Mouse (Mus musculus) midbrain, embryonic 16.5 days (tissue): ENCODE results near the gene Olfr1037. TPM values are rescaled to one million over a fixed set of nuclear protein-coding genes. Genes with fewer than 3 reads are reported as not detected.

ENCODE experiments used
- polyA plus RNA-seq: library from polyadenylated mRNA; unstranded; fragments of >200 nt; fragmentation: Nextera tagmentation; extraction: Ambion mirVana; gene quantifications from 2 replicates; pipeline ENCODE4 v1.2.1, GENCODE M21; 2015

Olfr1037 gene
- polyA plus RNA-seq, 1 experiment from 2014 or later = not detected

Other genes with a start within 250 kb of the Olfr1037 start
- not detected in 2 replicates for gene Olfr1019, start 241.9 kb downstream of the Olfr1037 start, polyA plus RNA-seq
- not detected in 2 replicates for gene Olfr1020, start 240.4 kb downstream of the Olfr1037 start, polyA plus RNA-seq
- not detected in 2 replicates for gene Olfr1022, start 218.8 kb downstream of the Olfr1037 start, polyA plus RNA-seq
- not detected in 2 replicates for gene Olfr1023, start 201.7 kb downstream of the Olfr1037 start, polyA plus RNA-seq
- not detected in 2 replicates for gene Olfr1024, start 182.3 kb downstream of the Olfr1037 start, polyA plus RNA-seq
- not detected in 2 replicates for gene Olfr1025-ps1, start 172.2 kb downstream of the Olfr1037 start, polyA plus RNA-seq
- not detected in 2 replicates for gene Olfr1026, start 165.8 kb downstream of the Olfr1037 start, polyA plus RNA-seq
- not detected in 2 replicates for gene Olfr1028, start 136.9 kb downstream of the Olfr1037 start, polyA plus RNA-seq
- gene Olfr1029, start 113.5 kb downstream of the Olfr1037 start, polyA plus RNA-seq = not detected in 2 replicates
- gene Olfr1030, start 108.1 kb downstream of the Olfr1037 start, polyA plus RNA-seq = not detected in 2 replicates
- gene Olfr1031, start 97.1 kb downstream of the Olfr1037 start, polyA plus RNA-seq = not detected in 2 replicates
- gene Olfr1032, start 81.8 kb downstream of the Olfr1037 start, polyA plus RNA-seq = not detected in 2 replicates
- gene Olfr1033, start 66.8 kb downstream of the Olfr1037 start, polyA plus RNA-seq = 0.79 TPM in 1 of 2 replicates, not detected in the other
- not detected in 2 replicates for gene Olfr1034, start 41.5 kb downstream of the Olfr1037 start, polyA plus RNA-seq
- not detected in 2 replicates for gene Olfr1036, start 13.4 kb downstream of the Olfr1037 start, polyA plus RNA-seq
- gene Olfr1039, start 48.5 kb upstream of the Olfr1037 start, polyA plus RNA-seq = not detected in 2 replicates
- not detected in 2 replicates for gene Olfr1040, start 59.3 kb upstream of the Olfr1037 start, polyA plus RNA-seq
- not detected in 2 replicates for gene Olfr1042, start 74.5 kb upstream of the Olfr1037 start, polyA plus RNA-seq
- not detected in 2 replicates for gene Olfr1043, start 80.1 kb upstream of the Olfr1037 start, polyA plus RNA-seq
- gene Olfr1044, start 90.4 kb upstream of the Olfr1037 start, polyA plus RNA-seq = not detected in 2 replicates
- gene Olfr52, start 98.3 kb upstream of the Olfr1037 start, polyA plus RNA-seq = not detected in 2 replicates
- not detected in 2 replicates for gene Olfr1045, start 115.6 kb upstream of the Olfr1037 start, polyA plus RNA-seq
- gene Olfr1046, start 131.9 kb upstream of the Olfr1037 start, polyA plus RNA-seq = not detected in 2 replicates
- not detected in 2 replicates for gene Olfr1047, start 144.0 kb upstream of the Olfr1037 start, polyA plus RNA-seq
- gene Olfr1048, start 152.9 kb upstream of the Olfr1037 start, polyA plus RNA-seq = not detected in 2 replicates
- gene Olfr1049, start 170.9 kb upstream of the Olfr1037 start, polyA plus RNA-seq = not detected in 2 replicates
- not detected in 2 replicates for gene Olfr1051, start 191.7 kb upstream of the Olfr1037 start, polyA plus RNA-seq
- gene Olfr1052, start 205.1 kb upstream of the Olfr1037 start, polyA plus RNA-seq = not detected in 2 replicates
- not detected in 2 replicates for gene Olfr1053, start 227.9 kb upstream of the Olfr1037 start, polyA plus RNA-seq
- gene Olfr1054, start 248.0 kb upstream of the Olfr1037 start, polyA plus RNA-seq = not detected in 2 replicates